Mouse (Mus musculus) CH12.LX (cell line): ENCODE results near the gene Ndufa7. TPM values are rescaled to one million over a fixed set of nuclear protein-coding genes. Genes with fewer than 3 reads are reported as not detected.

ENCODE experiments used
- DNase-seq: peaks from one replicate; pipeline ENCODE4 v3.0.0-alpha.2; 2013; ENCODE audit errors: extremely low read depth
- H3K27ac ChIP-seq: 2 replicates; pipeline ENCODE4 v1.5.1; 2012; ENCODE audit warnings: low read depth, mild to moderate bottlenecking, control low read depth, moderate library complexity; ENCODE audit not compliant: insufficient read depth
- H3K27me3 ChIP-seq: replicated peaks from 2 replicates; pipeline ENCODE3; 2012; ENCODE audit warnings: inconsistent platforms
- H3K36me3 ChIP-seq, 2 experiments: replicated peaks in 1 of 2; 2 replicates each; pipeline versions ENCODE3 to v1.6.1; 2012; ENCODE audit warnings: inconsistent platforms in 1 of 2, low read length in 1 of 2, mild to moderate bottlenecking in 1 of 2, mixed read lengths in 1 of 2, moderate library complexity in 1 of 2; ENCODE audit not compliant: control insufficient read depth in 1 of 2, insufficient read depth in 1 of 2
- H3K4me1 ChIP-seq, 2 experiments: 2 replicates each; pipeline ENCODE4 v1.6.1; 2012; ENCODE audit warnings: inconsistent platforms in 1 of 2, moderate library complexity in 1 of 2; ENCODE audit not compliant: insufficient read depth in 2 of 2, control insufficient read depth in 1 of 2
- H3K4me2 ChIP-seq: 2 replicates; pipeline ENCODE4 v1.6.1; 2012; ENCODE audit warnings: low read depth, mild to moderate bottlenecking, control low read depth; ENCODE audit not compliant: poor library complexity, insufficient read depth, severe bottlenecking
- H3K4me3 ChIP-seq, 3 experiments: fragments of 150-350 bp in 1 of 3; sonication (generic) in 1 of 3; replicated peaks in 1 of 3; 2 replicates each; pipeline versions ENCODE3 to v1.5.1; 2011 to 2012; ENCODE audit warnings: low read depth in 2 of 3, low read length in 2 of 3, mild to moderate bottlenecking in 2 of 3, moderate library complexity in 2 of 3, control low read depth in 1 of 3, improper control_type of control experiment in 1 of 3, inconsistent platforms in 1 of 3, mixed read lengths in 1 of 3; ENCODE audit not compliant: poor library complexity in 1 of 3
- H3K79me2 ChIP-seq: replicated peaks from 2 replicates; pipeline ENCODE4 v1.6.1; 2012; ENCODE audit warnings: mild to moderate bottlenecking, moderate library complexity; ENCODE audit not compliant: control insufficient read depth, poor library complexity, insufficient read depth, severe bottlenecking; ENCODE audit errors: extremely low read depth
- H3K9ac ChIP-seq: 2 replicates; pipeline ENCODE4 v1.6.1; 2012; ENCODE audit warnings: low read depth, mild to moderate bottlenecking, control low read depth, moderate library complexity; ENCODE audit not compliant: insufficient read depth
- H3K9me3 ChIP-seq: replicated peaks from 2 replicates; pipeline ENCODE3; 2012; ENCODE audit warnings: low read length, inconsistent platforms, mixed read lengths
- BHLHE40 ChIP-seq: IDR thresholded peaks from 2 replicates; pipeline ENCODE4 v1.6.1; 2011; ENCODE audit warnings: mild to moderate bottlenecking, low read depth, low read length, improper control_type of control experiment
- CHD1 ChIP-seq: IDR thresholded peaks from 2 replicates; pipeline ENCODE4 v1.6.1; 2012; ENCODE audit warnings: low read depth, low read length, improper control_type of control experiment, inconsistent platforms
- CTCF ChIP-seq, 2 experiments: IDR thresholded peaks in 1 of 2; conservative IDR thresholded peaks in 1 of 2; 2 replicates each; pipeline ENCODE4 v1.5.1; 2011 to 2012; ENCODE audit warnings: low read depth in 2 of 2, low read length in 2 of 2, improper control_type of control experiment in 1 of 2, inconsistent platforms in 1 of 2, mild to moderate bottlenecking in 1 of 2, moderate library complexity in 1 of 2
- E2F4 ChIP-seq: IDR thresholded peaks from 2 replicates; pipeline ENCODE4 v1.6.1; 2011; ENCODE audit warnings: low read depth, low read length, improper control_type of control experiment; ENCODE audit not compliant: insufficient replicate concordance
- EP300 ChIP-seq: IDR thresholded peaks from 2 replicates; pipeline ENCODE4 v1.6.1; 2011; ENCODE audit warnings: low read length, improper control_type of control experiment
- HCFC1 ChIP-seq: IDR thresholded peaks from 2 replicates; pipeline ENCODE4 v1.6.1; 2012; ENCODE audit warnings: low read depth, mild to moderate bottlenecking, inconsistent platforms, low read length, improper control_type of control experiment
- IRF4 ChIP-seq: IDR thresholded peaks from 2 replicates; pipeline ENCODE4 v1.6.1; 2014; ENCODE audit warnings: low read depth, mild to moderate bottlenecking, inconsistent platforms, low read length, improper control_type of control experiment
- JUN ChIP-seq: IDR thresholded peaks from 2 replicates; pipeline ENCODE4 v1.6.1; 2011; ENCODE audit warnings: low read depth, mild to moderate bottlenecking, low read length, improper control_type of control experiment, moderate library complexity; ENCODE audit not compliant: insufficient read depth
- KAT2A ChIP-seq: IDR thresholded peaks from 2 replicates; pipeline ENCODE4 v1.6.1; 2012; ENCODE audit warnings: low read length, improper control_type of control experiment, inconsistent platforms; ENCODE audit not compliant: insufficient replicate concordance
- MAFK ChIP-seq: IDR thresholded peaks from 2 replicates; pipeline ENCODE4 v1.6.1; 2011; ENCODE audit warnings: low read length, improper control_type of control experiment; ENCODE audit not compliant: insufficient replicate concordance
- MAX ChIP-seq: IDR thresholded peaks from 2 replicates; pipeline ENCODE4 v1.6.1; 2011; ENCODE audit warnings: low read length, improper control_type of control experiment
- MAZ ChIP-seq: IDR thresholded peaks from 2 replicates; pipeline ENCODE4 v1.6.1; 2012; ENCODE audit warnings: low read depth, mild to moderate bottlenecking, inconsistent platforms, low read length, improper control_type of control experiment, moderate library complexity
- MXI1 ChIP-seq: IDR thresholded peaks from 2 replicates; pipeline ENCODE4 v1.6.1; 2011; ENCODE audit warnings: mild to moderate bottlenecking, low read depth, low read length, improper control_type of control experiment
- PAX5 ChIP-seq: IDR thresholded peaks from 2 replicates; pipeline ENCODE4 v1.6.1; 2012; ENCODE audit warnings: low read length, inconsistent platforms, mixed read lengths
- POLR2A ChIP-seq: IDR thresholded peaks from 2 replicates; pipeline ENCODE4 v1.6.1; 2011; ENCODE audit warnings: low read depth, mild to moderate bottlenecking, improper control_type of control experiment, low read length
- POLR2AphosphoS2 ChIP-seq: IDR thresholded peaks from 2 replicates; pipeline ENCODE4 v1.6.1; 2011; ENCODE audit warnings: low read depth, low read length, improper control_type of control experiment
- RAD21 ChIP-seq: IDR thresholded peaks from 2 replicates; pipeline ENCODE4 v1.6.1; 2011; ENCODE audit warnings: low read depth, mild to moderate bottlenecking, low read length, improper control_type of control experiment, moderate library complexity
- RCOR1 ChIP-seq: conservative IDR thresholded peaks from 2 replicates; pipeline ENCODE4 v1.6.1; 2012; ENCODE audit warnings: low read depth, mild to moderate bottlenecking, inconsistent platforms, low read length, improper control_type of control experiment
- TBP ChIP-seq: conservative IDR thresholded peaks from 2 replicates; pipeline ENCODE4 v1.6.1; 2011; ENCODE audit warnings: low read depth, low read length, improper control_type of control experiment
- TCF12 ChIP-seq: IDR thresholded peaks from 2 replicates; pipeline ENCODE4 v1.6.1; 2014; ENCODE audit warnings: low read depth, mild to moderate bottlenecking, inconsistent platforms, low read length, improper control_type of control experiment
- UBTF ChIP-seq: IDR thresholded peaks from 2 replicates; pipeline ENCODE4 v1.6.1; 2012; ENCODE audit warnings: low read depth, mild to moderate bottlenecking, inconsistent platforms, low read length, improper control_type of control experiment, moderate library complexity
- ZC3H11A ChIP-seq: IDR thresholded peaks from 2 replicates; pipeline ENCODE4 v1.6.1; 2012; ENCODE audit warnings: low read depth, mild to moderate bottlenecking, inconsistent platforms, low read length, improper control_type of control experiment
- ZMIZ1 ChIP-seq: IDR thresholded peaks from 2 replicates; pipeline ENCODE4 v1.6.1; 2012; ENCODE audit warnings: low read depth, mild to moderate bottlenecking, inconsistent platforms, low read length, improper control_type of control experiment
- ZNF384 ChIP-seq: IDR thresholded peaks from 2 replicates; pipeline ENCODE4 v1.6.1; 2012; ENCODE audit warnings: low read depth, low read length, improper control_type of control experiment, inconsistent platforms
- dilution Hi-C: fragments of 300-500 bp; cut with MboI; formaldehyde crosslinking; loops from 2 replicates; pipeline ENCODE4 v1.14.3; 2020; ENCODE audit warnings: low sequenced_read_pairs; ENCODE audit not compliant: extremely low pct_unique_long_range_greater_than_20kb, extremely low pct_ligation_motif_present
- in situ Hi-C: fragments of 300-500 bp; cut with MboI; formaldehyde crosslinking; loops from 3 replicates; pipeline ENCODE4 v1.14.3; 2019; ENCODE audit warnings: low sequenced_read_pairs, low pct_ligation_motif_present, low pct_unique_long_range_greater_than_20kb, mixed read lengths
- polyA plus RNA-seq: library from polyadenylated mRNA; unstranded; fragments of >175 nt; gene quantifications from 2 replicates; pipeline ENCODE4 v1.2.1, GENCODE M21; 2012; ENCODE audit warnings: low read depth; ENCODE audit not compliant: insufficient read length
- total RNA-seq, 2 experiments: library from RNA; depleted of rRNA; stranded (reverse); fragments of 300-350 nt in 1 of 2; fragments of >200 nt in 1 of 2; gene quantifications; 2 replicates each; pipeline ENCODE4 v1.2.3; 2012 to 2014

Ndufa7 gene
- total and polyA plus RNA-seq, 3 experiments: 164 to 364 (median 194) TPM

DNA sequence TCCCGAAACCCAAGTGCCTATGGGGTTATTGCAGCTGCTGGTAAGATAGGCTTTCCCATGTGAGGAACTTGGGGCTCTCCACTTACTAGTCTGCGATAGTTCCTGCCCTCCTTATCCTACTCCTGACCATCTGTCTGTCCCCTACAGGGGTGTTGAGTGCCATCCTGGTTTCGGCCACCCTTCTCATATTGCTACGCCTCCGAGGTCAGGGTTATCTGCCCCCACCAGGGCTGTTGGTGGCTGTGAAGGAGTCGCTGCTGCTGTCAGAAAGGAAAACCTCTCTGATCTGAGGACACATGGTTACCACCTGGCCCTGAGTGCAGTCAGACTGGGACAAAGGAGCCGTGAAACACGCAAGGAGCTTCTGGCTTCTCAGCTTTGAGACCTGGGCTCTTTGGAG is 23.8 kb downstream of the Ndufa7 start:
- no peak for DNase-seq
- no peaks in the 10 kb centered on the region for H3K79me2 ChIP-seq
- TF ChIP-seq IRF4 (no peak), CTCF (conservative IDR thresholded peaks at IDR 0.05 in 1 of 2, IDR thresholded peaks at IDR 0.05 in 1 of 2; ENCODE audit: low read depth in 2 of 2, low read length in 2 of 2) (no peak), CHD1 (no peak), RCOR1 (no peak), MAX (no peak), HCFC1 (no peak), JUN (no peak), POLR2AphosphoS2 (no peak), TCF12 (no peak), ZMIZ1 (no peak), MAFK (no peak), ZNF384 (no peak), POLR2A (no peak), E2F4 (no peak), ZC3H11A (no peak), MXI1 (no peak), MAZ (no peak)
- dilution Hi-C loops: no loop called here
- no peak overlapping the region for H3K9ac ChIP-seq
- no peaks in the 10 kb centered on the region for H3K27me3 ChIP-seq
- in situ Hi-C loops: no loop called here
- no peak overlapping the region for H3K4me3 ChIP-seq
- no peaks in the 10 kb centered on the region for H3K9me3 ChIP-seq
- peaks cover 7 to 26% of the 10 kb centered on the region in 2 experiments; a peak in 3 of 4 replicates for H3K4me1 ChIP-seq
- no peak overlapping the region for H3K4me2 ChIP-seq
- no peak overlapping the region for H3K27ac ChIP-seq
- H3K36me3 ChIP-seq: peaks cover 22 to 49% of the 10 kb centered on the region in 2 experiments

DNA sequence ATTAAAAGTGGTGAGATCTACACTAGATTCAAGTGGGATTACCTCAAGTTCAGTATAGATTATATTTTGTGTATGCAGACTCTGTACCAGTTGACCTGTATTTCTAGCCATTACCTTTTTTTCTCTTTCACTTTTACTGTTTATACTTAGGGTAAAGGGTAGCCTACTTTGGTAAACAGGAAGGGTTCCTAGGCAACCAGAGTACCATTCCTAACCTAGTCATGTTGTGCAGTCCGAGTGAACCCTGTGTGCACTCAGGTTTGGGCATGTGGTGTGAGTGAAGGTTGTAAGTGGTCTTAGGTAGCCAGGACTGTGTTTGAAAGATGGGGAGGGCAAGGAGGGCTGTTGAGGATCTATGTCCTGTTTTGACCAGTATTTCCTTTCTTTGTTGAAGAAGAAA is 27.0 kb downstream of the Ndufa7 start:
- peaks cover 7% of the 10 kb centered on the region in 2 experiments; a peak in 3 of 4 replicates for H3K4me1 ChIP-seq
- H3K27ac ChIP-seq: no peak overlapping the region
- no peak overlapping the region for H3K4me2 ChIP-seq
- no peak for DNase-seq
- H3K9me3 ChIP-seq: no peaks in the 10 kb centered on the region
- H3K9ac ChIP-seq: no peak overlapping the region
- H3K27me3 ChIP-seq: no peaks in the 10 kb centered on the region
- H3K4me3 ChIP-seq: no peak overlapping the region
- TF ChIP-seq POLR2AphosphoS2 (no peak), JUN (no peak), CHD1 (no peak), RAD21 (no peak), KAT2A (no peak), EP300 (no peak), PAX5 (no peak), UBTF (no peak), TBP (no peak), BHLHE40 (no peak)
- in situ Hi-C loops (no loop called here), dilution Hi-C loops (no loop called here)
- no peaks in the 10 kb centered on the region for H3K79me2 ChIP-seq
- peaks cover 22 to 43% of the 10 kb centered on the region in 2 experiments for H3K36me3 ChIP-seq
